Mouse (Mus musculus) intestine, embryonic 14.5 days (tissue): ENCODE data around the gene Slco1b2. TPM values are rescaled to one million over a fixed set of nuclear protein-coding genes. Genes with fewer than 3 reads are reported as not detected.
"Not testable (repeated sequence)": the region's sequence is repeated elsewhere in the genome, so short reads cannot be mapped to it uniquely, and the experiment has no call there.

Experiments
- ATAC-seq: fragments of 200-750 bp; cut with Nextera tagmentation; replicated peaks from 2 replicates; pipeline ENCODE4 v1.8.0; 2017; ENCODE audit warnings: low read depth, moderate number of reproducible peaks, moderate TSS enrichment, moderate library complexity; ENCODE audit not compliant: low FRiP score, low TSS enrichment
- DNase-seq: peaks from one replicate; pipeline ENCODE4 v3.0.0-alpha.2; 2018; ENCODE audit warnings: low spot score
- H3K27ac ChIP-seq: fragments of 300-500 bp; sonication (generic); 2 replicates; pipeline ENCODE4 v1.5.1; 2014; ENCODE audit warnings: low read depth, mild to moderate bottlenecking, control low read depth
- H3K27me3 ChIP-seq: fragments of 300-500 bp; sonication (generic); replicated peaks from 2 replicates; pipeline ENCODE4 v1.6.1; 2014; ENCODE audit warnings: low read length, control low read depth; ENCODE audit not compliant: control insufficient read depth, insufficient read depth
- H3K36me3 ChIP-seq: fragments of 300-500 bp; sonication (generic); 2 replicates; pipeline ENCODE4 v1.6.1; 2014; ENCODE audit warnings: low read length, control low read depth; ENCODE audit not compliant: control insufficient read depth, insufficient read depth
- H3K4me1 ChIP-seq: fragments of 300-500 bp; sonication (generic); replicated peaks from 2 replicates; pipeline ENCODE4 v1.6.1; 2014; ENCODE audit warnings: low read length, control low read depth, mixed read lengths; ENCODE audit not compliant: control insufficient read depth, insufficient read depth
- H3K4me2 ChIP-seq: fragments of 300-500 bp; sonication (generic); 2 replicates; pipeline ENCODE4 v1.6.1; 2014; ENCODE audit warnings: low read length
- H3K4me3 ChIP-seq: fragments of 300-500 bp; sonication (generic); 2 replicates; pipeline ENCODE4 v1.5.1; 2014; ENCODE audit warnings: low read depth, low read length, control low read depth, mixed read lengths
- H3K9ac ChIP-seq: fragments of 300-500 bp; sonication (generic); 2 replicates; pipeline ENCODE4 v1.6.1; 2014; ENCODE audit warnings: mild to moderate bottlenecking, low read length
- H3K9me3 ChIP-seq: fragments of 300-500 bp; sonication (generic); 2 replicates; pipeline ENCODE4 v1.6.1; 2016; ENCODE audit warnings: low read length, control low read depth; ENCODE audit not compliant: control insufficient read depth
- WGBS: fragments of 180-500 bp; shearing (Covaris S2); extraction: QIAGEN DNeasy Blood & Tissue Kit; methylation state at CpG from one replicate; pipeline ENCODE4 v1.1.7; 2014; 5-methylcytosine and 5-hydroxymethylcytosine counted together
- polyA plus RNA-seq: library from polyadenylated mRNA; unstranded; fragments of >200 nt; fragmentation: Nextera tagmentation; extraction: Ambion mirVana; gene quantifications from 2 replicates; pipeline ENCODE4 v1.2.1, GENCODE M21; 2014

The Slco1b2 gene
- polyA plus RNA-seq = not detected in 2 replicates

DNA sequence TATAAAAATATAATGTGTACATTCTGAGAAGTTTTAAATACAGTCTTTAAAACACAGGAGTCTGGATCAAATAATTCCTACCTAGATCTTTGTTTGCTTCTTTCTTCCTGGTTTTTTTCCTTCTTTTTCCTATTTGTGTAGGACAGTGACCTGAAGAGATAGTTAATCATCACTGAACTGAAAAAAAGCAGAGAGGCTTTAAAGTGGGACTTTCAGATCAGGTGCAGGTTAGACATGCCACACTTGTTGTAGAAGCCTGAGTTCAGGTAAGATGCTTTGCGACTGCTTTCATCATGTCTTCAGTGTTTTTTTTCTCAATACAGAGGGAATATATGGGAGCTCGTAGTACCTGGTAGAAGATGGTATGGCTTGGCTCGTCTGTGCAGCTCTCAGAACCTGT lies at the start of gene Slco1b2:
Slco1b2 (plus strand) TSS at position 228 of the 400 bp plus-strand sequence.
- H3K4me2 ChIP-seq = no peak within 1 kb of the TSS
- 84% methylated on average over 3 of the region's 3 CpGs for WGBS
- H3K36me3 ChIP-seq = no peaks in the 10 kb centered on the region
- no peaks in the 10 kb centered on the region for H3K4me1 ChIP-seq
- no peak within 1 kb of the TSS for H3K9ac ChIP-seq
- H3K27me3 ChIP-seq = no peaks in the 10 kb centered on the region
- H3K27ac ChIP-seq = no peak within 1 kb of the TSS
- no peak for DNase-seq
- no peak for ATAC-seq
- no peaks in the 10 kb centered on the region for H3K9me3 ChIP-seq
- no peak within 1 kb of the TSS for H3K4me3 ChIP-seq

- Histone ChIP-seq H3K4me2 (no peak overlapping the region), H3K27me3 (no peaks in the 10 kb centered on the region), H3K27ac (no peak overlapping the region), H3K4me3 (no peak overlapping the region), H3K9ac (no peak overlapping the region), H3K9me3 (no peaks in the 10 kb centered on the region), H3K36me3 (no peaks in the 10 kb centered on the region), H3K4me1 (no peaks in the 10 kb centered on the region)
- ATAC-seq (no peak), DNase-seq (no peak)
- 68% methylated on average over 1 of the region's 1 CpGs for WGBS
Observed at GRCm38 (mm10) chr6:141584791-141585403, 44.4 kb upstream of the Slco1b2 start.

DNA sequence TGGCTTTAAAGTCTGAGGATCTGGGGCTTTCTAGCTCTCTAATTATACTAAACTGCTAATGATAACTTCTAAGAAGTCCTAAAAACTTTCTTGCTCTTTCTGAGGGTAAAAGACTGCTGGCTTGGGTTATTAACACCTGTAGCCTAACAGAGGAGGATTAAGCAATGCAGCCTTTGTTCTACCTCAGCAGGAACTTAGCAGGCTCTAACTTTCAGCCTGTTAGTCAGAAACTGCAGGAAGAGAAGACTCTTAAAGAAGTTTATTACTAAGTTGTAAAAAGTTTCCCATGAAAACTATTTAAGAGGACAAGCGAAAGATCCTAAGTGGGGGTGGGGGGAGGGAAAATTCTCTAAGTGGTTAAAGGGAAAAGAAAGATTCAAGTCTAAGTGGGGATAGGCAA lies 39.3 kb upstream of the Slco1b2 start:
- no peak overlapping the region for H3K4me3 ChIP-seq
- no peak overlapping the region for H3K9ac ChIP-seq
- H3K27me3 ChIP-seq = no peaks in the 10 kb centered on the region
- no peaks in the 10 kb centered on the region for H3K36me3 ChIP-seq
- no peaks in the 10 kb centered on the region for H3K9me3 ChIP-seq
- no peaks in the 10 kb centered on the region for H3K4me1 ChIP-seq
- H3K27ac ChIP-seq = no peak overlapping the region
- H3K4me2 ChIP-seq = no peak overlapping the region
- 14% methylated on average over 1 of the region's 1 CpGs for WGBS
- no peak for ATAC-seq
- DNase-seq = no peak

- WGBS = 15% methylated on average over 4 of the region's 4 CpGs
- not testable (repeated sequence) for H3K9ac ChIP-seq, H3K27ac ChIP-seq, H3K9me3 ChIP-seq, ATAC-seq, DNase-seq, H3K4me1 ChIP-seq, H3K27me3 ChIP-seq, H3K36me3 ChIP-seq, H3K4me3 ChIP-seq, H3K4me2 ChIP-seq
Observed at GRCm38 (mm10) chr6:141590598-141591200, 38.6 kb upstream of the Slco1b2 start.

DNA sequence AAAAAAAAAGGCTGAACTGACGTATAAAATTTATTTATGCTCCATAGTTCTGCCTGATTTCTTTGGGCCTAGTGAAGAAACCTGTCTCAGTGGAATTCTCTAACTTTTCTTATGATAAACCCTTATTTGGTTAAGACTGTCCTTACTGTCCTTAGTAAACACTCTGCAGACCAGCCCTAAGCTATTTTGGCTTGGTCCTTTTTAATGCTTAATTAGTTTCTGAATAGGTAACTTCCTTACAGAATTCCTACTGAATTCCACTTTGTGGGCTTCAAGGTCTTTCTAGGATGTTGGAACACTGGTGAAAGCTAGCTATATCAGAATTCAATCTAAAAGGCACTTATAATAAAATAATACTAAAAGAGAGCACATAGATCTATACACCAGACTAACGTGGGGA lies 33.2 kb upstream of the Slco1b2 start:
- H3K27me3 ChIP-seq = no peaks in the 10 kb centered on the region

GRCm38 (mm10) chr6:141597037-141597436 lies 32.3 kb upstream of the Slco1b2 start:
- Histone ChIP-seq H3K4me1 (no peaks in the 10 kb centered on the region), H3K4me3 (no peak overlapping the region), H3K36me3 (no peaks in the 10 kb centered on the region), H3K9me3 (0 out of 2 replicates have a peak, but pooled peaks cover 8% of the 10 kb centered on the region), H3K27ac (no peak overlapping the region), H3K9ac (no peak overlapping the region), H3K4me2 (no peak overlapping the region), H3K27me3 (no peaks in the 10 kb centered on the region)
- 100% methylated on average over 2 of the region's 2 CpGs for WGBS
- DNase-seq (no peak), ATAC-seq (no peak)

More for the DNA sequence above, 33.2 kb upstream of the Slco1b2 start:
- no peaks in the 10 kb centered on the region for H3K4me1 ChIP-seq
- H3K27ac ChIP-seq = no peak overlapping the region
- H3K36me3 ChIP-seq = no peaks in the 10 kb centered on the region
- 91% methylated on average over 2 of the region's 2 CpGs for WGBS
- DNase-seq (no peak), ATAC-seq (no peak)
- 0 out of 2 replicates have a peak, but pooled peaks cover 8% of the 10 kb centered on the region for H3K9me3 ChIP-seq
- no peak overlapping the region for H3K9ac ChIP-seq
- H3K4me3 ChIP-seq = no peak overlapping the region
- no peak overlapping the region for H3K4me2 ChIP-seq

DNA sequence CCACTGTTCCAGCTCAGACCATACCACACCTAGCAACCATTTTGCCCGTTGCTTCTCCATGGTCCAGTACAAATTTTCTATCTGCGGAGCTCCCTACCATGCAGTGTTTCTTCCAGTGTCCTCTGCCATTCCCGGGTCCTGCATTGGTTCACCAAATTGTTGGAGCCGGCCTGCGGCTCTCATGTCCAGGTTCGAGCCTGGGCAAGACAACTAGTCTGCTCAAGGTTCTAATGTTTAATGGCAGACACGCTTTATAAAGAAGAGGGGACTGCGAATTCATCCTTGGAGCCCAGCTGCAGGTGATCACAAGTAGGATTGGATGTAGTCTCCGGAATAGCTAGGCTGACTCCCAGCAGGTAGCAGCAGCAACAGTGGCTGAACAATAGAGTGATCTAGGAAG lies 28.4 kb upstream of the Slco1b2 start:
- 77% methylated on average over 9 of the region's 9 CpGs for WGBS
- 0 out of 2 replicates have a peak, but pooled peaks cover 8% of the 10 kb centered on the region for H3K9me3 ChIP-seq
- ATAC-seq = no peak

GRCm38 (mm10) chr6:141610702-141611260 lies 18.5 kb upstream of the Slco1b2 start:
- no peak for ATAC-seq
- 67% methylated on average over 2 of the region's 2 CpGs for WGBS

More for the DNA sequence above, 28.4 kb upstream of the Slco1b2 start:
- no peak overlapping the region for H3K9ac ChIP-seq
- no peak overlapping the region for H3K4me2 ChIP-seq
- H3K4me3 ChIP-seq = no peak overlapping the region
- H3K27ac ChIP-seq = no peak overlapping the region
- no peaks in the 10 kb centered on the region for H3K27me3 ChIP-seq
- H3K36me3 ChIP-seq = no peaks in the 10 kb centered on the region
- DNase-seq = no peak
- H3K4me1 ChIP-seq = no peaks in the 10 kb centered on the region

More at GRCm38 (mm10) chr6:141610702-141611260, 18.5 kb upstream of the Slco1b2 start:
- Histone ChIP-seq H3K4me2 (no peak overlapping the region), H3K9ac (no peak overlapping the region), H3K27ac (no peak overlapping the region), H3K36me3 (no peaks in the 10 kb centered on the region), H3K4me1 (no peaks in the 10 kb centered on the region), H3K27me3 (no peaks in the 10 kb centered on the region), H3K9me3 (no peaks in the 10 kb centered on the region), H3K4me3 (no peak overlapping the region)
- DNase-seq = no peak
